Mouse (Mus musculus) cortical plate, adult 2 months (tissue): Measurements from ENCODE around the gene Nmu.

Experiments used
- CTCF ChIP-seq: fragments of 200-500 bp; IDR thresholded peaks from 2 replicates; pipeline ENCODE4 v1.5.1; 2011; ENCODE audit warnings: mild to moderate bottlenecking, control low read depth, low read length; ENCODE audit not compliant: insufficient read depth; ENCODE audit errors: extremely low read depth
- POLR2A ChIP-seq: fragments of 200-500 bp; IDR thresholded peaks from 2 replicates; pipeline ENCODE4 v1.6.1; 2011; ENCODE audit warnings: mild to moderate bottlenecking, low read length, control low read depth; ENCODE audit not compliant: insufficient read depth; ENCODE audit errors: extremely low read depth

GRCm38 (mm10) chr5:76363453-76364104 lies at the start of gene Nmu:
- no peak for TF ChIP-seq CTCF
- no peak for TF ChIP-seq POLR2A
